Mouse (Mus musculus): ENCODE measurements around the gene Iffo2. TPM values are rescaled to one million over a fixed set of nuclear protein-coding genes. Genes with fewer than 3 reads are reported as not detected.

Iffo2 gene
- polyA plus RNA-seq, 1 experiment from 2014 or later, result 3.6 TPM

DNA sequence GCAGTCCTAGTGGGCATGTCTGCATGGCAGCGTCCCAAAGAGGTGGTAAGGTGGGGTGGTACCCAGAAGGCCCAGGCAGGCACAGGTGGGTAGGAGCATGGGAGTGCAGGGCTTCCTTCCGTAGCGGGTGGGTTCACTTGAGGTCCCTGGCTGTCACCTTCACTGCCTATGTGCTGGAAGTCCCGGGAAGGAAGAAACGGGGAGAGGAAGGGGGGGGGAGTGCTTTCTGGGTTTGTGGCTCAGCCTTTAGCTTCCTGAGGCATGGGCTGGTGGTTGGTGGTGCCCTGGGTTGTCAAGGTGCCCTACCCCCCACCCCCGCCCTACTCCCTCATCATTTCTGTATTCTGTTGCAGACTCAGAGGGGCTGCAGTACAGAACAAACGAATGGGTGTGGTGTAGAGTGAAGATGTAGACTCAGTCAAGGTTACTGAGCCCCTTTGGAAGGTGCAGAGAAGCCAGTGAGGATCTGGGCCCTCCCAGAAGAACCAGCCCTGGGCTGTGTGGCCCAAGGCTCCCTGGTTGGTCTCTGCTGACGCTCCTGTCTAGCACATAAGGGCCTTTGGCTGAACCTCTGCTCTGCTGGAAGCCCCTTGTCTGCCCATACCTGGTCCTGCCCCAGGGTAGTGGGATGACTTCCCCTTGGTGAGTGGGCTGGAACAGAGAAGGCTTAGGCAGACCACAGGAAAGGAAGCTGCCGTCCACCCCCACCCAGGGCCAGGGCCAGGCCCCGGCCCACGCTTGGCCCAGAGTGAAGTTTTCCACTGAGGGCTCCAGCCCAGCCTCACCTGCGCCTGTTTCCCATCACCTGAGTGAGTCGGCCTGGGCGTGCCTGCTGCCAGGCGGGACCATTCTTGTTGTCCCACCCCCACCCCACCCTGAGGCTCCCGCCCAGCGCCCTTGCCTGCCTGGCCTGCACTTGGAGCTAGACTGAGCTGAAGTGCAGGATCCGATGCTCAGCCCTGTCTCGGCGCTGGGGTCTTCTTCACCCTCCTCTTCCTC lies 67.2 kb downstream of the Iffo2 start:
- Histone ChIP-seq H3K9me3 (no peaks in the 10 kb centered on the region), H3K4me3 (no peak overlapping the region), H3K9ac (peak overlapping the region; percentile 24; the same call in 1 of the 2 replicates), H3K36me3 (no peaks in the 10 kb centered on the region), H3K27me3 (no peaks in the 10 kb centered on the region), H3K27ac (peak overlapping the region; percentile 95), H3K4me1 (peaks cover 78% of the 10 kb centered on the region), H3K4me2 (peak overlapping the region; percentile 47)
- WGBS, result 27% methylated on average over 20 of the region's 20 CpGs
- no peak for ATAC-seq (ENCODE audit: borderline replicate concordance, extremely low read depth, low FRiP score, low TSS enrichment)

GRCm38 (mm10) chr4:139598356-139598755 lies 68.0 kb downstream of the Iffo2 start:
- ATAC-seq (ENCODE audit: borderline replicate concordance, extremely low read depth, low FRiP score, low TSS enrichment), result peak; percentile 16; the same call in 1 of the 2 replicates
- no peaks in the 10 kb centered on the region for H3K9me3 ChIP-seq
- H3K27ac ChIP-seq, result peak overlapping the region; percentile 95
- peak overlapping the region; percentile 14; the same call in 1 of the 2 replicates for H3K4me3 ChIP-seq
- peak overlapping the region; percentile 24 for H3K9ac ChIP-seq
- H3K4me1 ChIP-seq, result peaks cover 84% of the 10 kb centered on the region
- no peaks in the 10 kb centered on the region for H3K27me3 ChIP-seq
- WGBS, result 6% methylated on average over 13 of the region's 13 CpGs
- H3K4me2 ChIP-seq, result peak overlapping the region; percentile 47
- no peaks in the 10 kb centered on the region for H3K36me3 ChIP-seq

- H3K9ac ChIP-seq, result peak overlapping the region; percentile 10; the same call in 1 of the 2 replicates
- under 1% methylated on average over 12 of the region's 12 CpGs for WGBS
Measured at GRCm38 (mm10) chr4:139598950-139599518, 68.7 kb downstream of the Iffo2 start.

DNA sequence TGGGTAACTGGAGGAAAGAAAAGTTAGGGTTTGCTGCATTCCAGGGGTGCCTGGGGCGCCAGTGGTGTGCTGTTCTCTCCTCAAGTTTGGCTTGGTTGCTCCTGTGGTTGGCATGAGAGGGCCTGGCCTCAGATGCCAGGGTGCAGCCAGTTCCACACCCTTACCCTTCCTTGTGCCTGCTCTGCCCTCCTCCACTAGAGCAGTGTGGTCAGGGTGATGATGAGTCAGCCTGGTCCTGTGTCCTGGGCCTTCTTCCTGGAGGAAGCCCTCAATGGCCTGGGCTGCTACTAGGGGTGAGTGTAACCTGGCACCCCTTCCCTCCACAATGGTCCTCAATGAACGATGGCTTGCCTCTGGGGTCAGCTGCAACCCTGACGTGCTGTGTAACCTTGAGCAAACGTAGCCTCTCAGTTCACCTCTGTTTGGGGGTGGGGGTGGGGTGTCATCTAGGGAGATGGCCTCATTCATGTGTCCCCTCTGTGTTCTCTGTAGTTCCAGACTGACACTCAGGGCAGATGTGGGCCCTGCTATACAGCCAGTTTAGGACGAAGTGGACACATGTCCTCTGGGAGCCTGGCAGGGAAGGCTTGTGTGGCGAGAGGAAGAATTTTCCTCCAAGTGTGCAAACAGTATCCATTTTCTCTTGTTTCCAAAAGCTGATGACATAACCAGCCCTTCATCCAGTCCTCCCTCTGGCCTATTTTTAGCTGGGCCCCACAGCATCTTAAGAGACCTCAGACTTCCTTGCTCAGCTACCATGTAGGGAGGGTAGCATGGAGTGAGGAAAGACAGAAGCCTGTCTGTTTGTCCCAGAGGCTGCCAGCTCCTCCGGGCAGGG lies 71.4 kb downstream of the Iffo2 start:
- H3K4me2 ChIP-seq, result no peak overlapping the region
- H3K4me1 ChIP-seq, result peaks cover 62% of the 10 kb centered on the region
- no peaks in the 10 kb centered on the region for H3K27me3 ChIP-seq
- no peak overlapping the region for H3K4me3 ChIP-seq
- ATAC-seq (ENCODE audit: borderline replicate concordance, extremely low read depth, low FRiP score, low TSS enrichment), result no peak
- WGBS, result 42% methylated on average over 7 of the region's 7 CpGs
- no peak overlapping the region for H3K9ac ChIP-seq
- peak overlapping the region; percentile 85 for H3K27ac ChIP-seq
- H3K9me3 ChIP-seq, result no peaks in the 10 kb centered on the region
- H3K36me3 ChIP-seq, result peaks cover 16% of the 10 kb centered on the region

More at GRCm38 (mm10) chr4:139598950-139599518, 68.7 kb downstream of the Iffo2 start:
- Histone ChIP-seq H3K36me3 (no peaks in the 10 kb centered on the region), H3K27ac (peak overlapping the region; percentile 95), H3K27me3 (no peaks in the 10 kb centered on the region), H3K4me1 (peaks cover 81% of the 10 kb centered on the region), H3K4me2 (peak overlapping the region; percentile 47), H3K4me3 (peak overlapping the region; percentile 14), H3K9me3 (no peaks in the 10 kb centered on the region)
- ATAC-seq (ENCODE audit: borderline replicate concordance, extremely low read depth, low FRiP score, low TSS enrichment), result peak; percentile 87

- Histone ChIP-seq H3K9me3 (no peaks in the 10 kb centered on the region), H3K4me1 (peaks cover 53% of the 10 kb centered on the region), H3K27me3 (no peaks in the 10 kb centered on the region), H3K4me2 (no peak within 1 kb of the TSS), H3K9ac (no peak within 1 kb of the TSS), H3K36me3 (peaks cover 21% of the 10 kb centered on the region), H3K27ac (peak within 1 kb of the TSS; percentile 85), H3K4me3 (no peak within 1 kb of the TSS)
- ATAC-seq (ENCODE audit: borderline replicate concordance, extremely low read depth, low FRiP score, low TSS enrichment), result no peak
- 50% methylated on average over 14 of the region's 14 CpGs for WGBS
Measured at GRCm38 (mm10) chr4:139602357-139603244, 72.3 kb downstream of the Iffo2 start, which contains the start of gene Gm21969. Gm21969 (plus strand) TSS chr4:139603186.

- Histone ChIP-seq H3K4me3 (no peak overlapping the region), H3K27me3 (no peaks in the 10 kb centered on the region), H3K27ac (no peak overlapping the region), H3K36me3 (peaks cover 24% of the 10 kb centered on the region), H3K9ac (no peak overlapping the region), H3K9me3 (no peaks in the 10 kb centered on the region), H3K4me2 (no peak overlapping the region), H3K4me1 (peaks cover 31% of the 10 kb centered on the region)
- WGBS, result 83% methylated on average over 11 of the region's 11 CpGs
- ATAC-seq (ENCODE audit: borderline replicate concordance, extremely low read depth, low FRiP score, low TSS enrichment), result no peak
Measured at GRCm38 (mm10) chr4:139605216-139605615, 74.9 kb downstream of the Iffo2 start.

DNA sequence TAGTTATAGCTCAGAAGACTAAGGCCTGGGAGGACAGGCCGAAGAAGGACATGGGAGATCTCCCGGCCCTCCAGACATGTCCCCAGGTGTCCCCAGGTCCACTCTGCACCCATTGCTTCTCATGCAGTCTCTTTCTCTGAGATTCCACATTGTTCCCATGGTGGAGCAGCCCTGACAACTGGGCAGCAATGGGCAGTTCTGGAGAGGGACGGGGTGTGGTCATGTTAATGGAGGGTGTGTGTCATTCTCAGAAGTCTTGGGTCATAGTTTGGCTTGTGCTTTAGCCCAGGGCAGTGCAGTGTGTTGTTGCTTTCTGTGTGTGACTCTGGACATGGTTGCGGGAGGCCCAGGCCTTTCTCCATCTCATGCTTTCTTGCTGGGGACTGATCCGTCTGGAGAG lies 76.4 kb downstream of the Iffo2 start:
- 94% methylated on average over 5 of the region's 5 CpGs for WGBS
- Histone ChIP-seq H3K27me3 (no peaks in the 10 kb centered on the region), H3K4me2 (no peak overlapping the region), H3K4me1 (peaks cover 24% of the 10 kb centered on the region), H3K9me3 (no peaks in the 10 kb centered on the region), H3K36me3 (peaks cover 24% of the 10 kb centered on the region), H3K27ac (no peak overlapping the region), H3K9ac (no peak overlapping the region), H3K4me3 (no peak overlapping the region)
- ATAC-seq (ENCODE audit: borderline replicate concordance, extremely low read depth, low FRiP score, low TSS enrichment), result no peak

DNA sequence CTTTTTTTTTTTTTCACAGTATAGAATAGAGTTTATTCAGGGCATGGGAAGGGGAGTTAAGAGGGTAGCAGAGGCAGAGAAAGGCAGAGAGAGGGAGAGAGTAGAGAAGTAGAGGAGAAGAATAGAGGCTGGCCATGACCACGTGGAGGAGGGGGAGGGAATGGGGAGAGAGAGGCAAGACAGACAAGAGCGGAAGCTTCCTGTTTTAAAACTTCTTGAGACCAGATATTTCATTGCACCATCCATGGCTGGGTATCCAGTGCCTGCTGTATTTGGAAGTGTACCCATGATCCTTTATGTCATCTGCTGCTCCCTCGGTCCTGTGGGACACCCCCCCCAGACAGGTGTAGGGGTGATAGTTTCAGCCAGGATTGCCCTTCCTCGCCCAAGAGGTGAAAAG lies 78.6 kb downstream of the Iffo2 start:
- peaks cover 9% of the 10 kb centered on the region; the same call in 1 of the 2 replicates for H3K4me1 ChIP-seq
- no peak overlapping the region for H3K4me3 ChIP-seq
- H3K27me3 ChIP-seq, result no peaks in the 10 kb centered on the region
- no peak overlapping the region for H3K4me2 ChIP-seq
- no peak overlapping the region for H3K27ac ChIP-seq
- no peak for ATAC-seq (ENCODE audit: borderline replicate concordance, extremely low read depth, low FRiP score, low TSS enrichment)
- peaks cover 35% of the 10 kb centered on the region for H3K36me3 ChIP-seq
- 59% methylated on average over 4 of the region's 4 CpGs for WGBS
- H3K9ac ChIP-seq, result no peak overlapping the region
- no peaks in the 10 kb centered on the region for H3K9me3 ChIP-seq

- Histone ChIP-seq H3K36me3 (peaks cover 43% of the 10 kb centered on the region), H3K27ac (peak overlapping the region; percentile 72), H3K27me3 (no peaks in the 10 kb centered on the region), H3K4me1 (peaks cover 13% of the 10 kb centered on the region; the same call in 1 of the 2 replicates), H3K9me3 (no peaks in the 10 kb centered on the region), H3K9ac (no peak overlapping the region), H3K4me2 (no peak overlapping the region), H3K4me3 (no peak overlapping the region)
- WGBS, result 47% methylated on average over 6 of the region's 6 CpGs
- ATAC-seq (ENCODE audit: borderline replicate concordance, extremely low read depth, low FRiP score, low TSS enrichment), result no peak
Measured at GRCm38 (mm10) chr4:139610954-139611353, 80.6 kb downstream of the Iffo2 start.

DNA sequence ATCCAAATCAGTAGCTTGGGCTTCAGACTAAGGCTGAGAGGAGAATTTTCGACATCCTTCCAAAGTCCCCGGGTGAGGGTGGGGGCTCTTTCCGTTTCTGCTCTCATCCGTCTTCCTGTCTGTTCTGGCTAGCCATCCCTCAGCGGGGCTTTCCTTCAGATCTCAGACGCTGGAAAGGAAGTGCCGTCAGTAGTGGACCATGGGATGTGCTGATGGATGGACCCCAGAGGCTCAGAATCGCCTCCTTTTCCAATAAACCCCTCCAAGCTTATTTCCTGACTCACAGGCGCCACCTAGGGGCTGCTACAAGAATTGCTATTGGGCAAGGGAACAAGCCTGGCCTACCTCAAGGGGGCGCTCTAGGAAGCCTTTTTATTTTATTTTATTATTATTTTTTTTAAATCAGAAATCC lies 81.2 kb downstream of the Iffo2 start:
- WGBS, result 3% methylated on average over 10 of the region's 10 CpGs
- ATAC-seq (ENCODE audit: borderline replicate concordance, extremely low read depth, low FRiP score, low TSS enrichment), result peak; percentile 86
- Histone ChIP-seq H3K4me3 (no peak overlapping the region), H3K4me2 (0 out of 2 replicates have a peak overlapping the region, but pooled peaks have one; percentile 9), H3K27ac (peak overlapping the region; percentile 72; the same call in 1 of the 2 replicates), H3K9ac (no peak overlapping the region), H3K27me3 (no peaks in the 10 kb centered on the region), H3K4me1 (peaks cover 17% of the 10 kb centered on the region; the same call in 1 of the 2 replicates), H3K9me3 (no peaks in the 10 kb centered on the region), H3K36me3 (peaks cover 39% of the 10 kb centered on the region)
